8 mouse cellular contexts compared by ENCODE assay signal in genomic region chr8:77490095-77490781, GRCm38 (mm10). TPM values are rescaled to one million over a fixed set of nuclear protein-coding genes. Genes with fewer than 3 reads are reported as not detected.
A peak's percentile ranks its signal among the peaks of the same experiment; 100 is the strongest.
DNase-seq lines count a peak whose midpoint lies in the region; ATAC-seq and TF ChIP-seq lines count a peak whose summit lies in the region.

No protein-coding gene starts in this region.

- H3K9ac ChIP-seq in heart, embryonic 14.5 days (ENCODE audit: low read length) = no peak overlapping the region; the same call in 1 of the 2 replicates
- no peak overlapping the region for H3K9ac ChIP-seq in limb, embryonic 14.5 days (ENCODE audit: low read depth, low read length, severe bottlenecking)

- no peak for ATAC-seq in heart, embryonic 14.5 days (ENCODE audit: insufficient number of reproducible peaks, insufficient read depth, low FRiP score, low read depth)
- peak; percentile 71 for ATAC-seq in limb, embryonic 14.5 days (ENCODE audit: low FRiP score, low read depth)
- ATAC-seq in monocyte, adult 5-6 weeks (replicated peaks; ENCODE audit: insufficient number of reproducible peaks, low FRiP score, low TSS enrichment, poor library complexity, severe bottlenecking) = no peak

- no peak for TF ChIP-seq CTCF in kidney, adult 2 months (conservative IDR thresholded peaks at IDR 0.05; ENCODE audit: insufficient read depth, insufficient read length, low read depth, low read length)
- TF ChIP-seq CTCF in brain, embryonic 14.5 days (IDR thresholded peaks at IDR 0.05; ENCODE audit: borderline replicate concordance, extremely low read depth, insufficient read depth, insufficient read length) = no peak
- no peak for TF ChIP-seq CTCF in small intestine, adult 2 months (IDR thresholded peaks at IDR 0.05; ENCODE audit: extremely low read depth, insufficient read length, insufficient replicate concordance, low read depth, low read length)

- no peaks in the 10 kb centered on the region for H3K9me3 ChIP-seq in heart, embryonic 14.5 days (ENCODE audit: control insufficient read depth, low read length)
- no peaks in the 10 kb centered on the region for H3K9me3 ChIP-seq in limb, embryonic 14.5 days (ENCODE audit: control insufficient read depth, low read length)

- H3K4me1 ChIP-seq in kidney, adult 2 months (ENCODE audit: control insufficient read depth, insufficient read depth, low read length) = peaks cover 26% of the 10 kb centered on the region; the same call in 1 of the 2 replicates
- peaks cover 44 to 80% of the 10 kb centered on the region in 2 experiments for H3K4me1 ChIP-seq in heart, embryonic 14.5 days (ENCODE audit: control insufficient read depth in 2 of 2, insufficient read depth in 2 of 2, low read length in 2 of 2)
- peaks cover 34% of the 10 kb centered on the region for H3K4me1 ChIP-seq in limb, embryonic 14.5 days (ENCODE audit: control insufficient read depth, insufficient read depth, low read length)
- H3K4me1 ChIP-seq in small intestine, adult 2 months (ENCODE audit: control insufficient read depth, insufficient read depth, insufficient read length, low read length) = peaks cover 7% of the 10 kb centered on the region; the same call in 1 of the 2 replicates

- H3K4me3 ChIP-seq in kidney, adult 2 months (ENCODE audit: insufficient read depth, low read depth, low read length) = no peak overlapping the region
- H3K4me3 ChIP-seq in heart, embryonic 14.5 days (ENCODE audit: control insufficient read depth in 1 of 2, insufficient read depth in 1 of 2, low read depth in 1 of 2, low read length in 2 of 2) = no peak overlapping the region
- no peak overlapping the region for H3K4me3 ChIP-seq in limb, embryonic 14.5 days (replicated peaks; ENCODE audit: low read length)
- H3K4me3 ChIP-seq in small intestine, adult 2 months (ENCODE audit: low read depth, low read length) = no peak overlapping the region

- H3K4me2 ChIP-seq in heart, embryonic 14.5 days (ENCODE audit: low read length) = no peak overlapping the region
- H3K4me2 ChIP-seq in limb, embryonic 14.5 days (replicated peaks; ENCODE audit: low read depth, low read length, severe bottlenecking) = no peak overlapping the region

- peak; percentile 71 for DNase-seq in kidney, adult 2 months
- DNase-seq in kidney, adult 18-20 months = no peak
- DNase-seq in brain, embryonic 14.5 days (ENCODE audit: low read depth) = peak; percentile 23
- DNase-seq in limb, embryonic 14.5 days (ENCODE audit: low spot score) = peak; percentile 77
- no peak for DNase-seq in thymus, postnatal 14 days

- no peaks in the 10 kb centered on the region for H3K27me3 ChIP-seq in kidney, adult 2 months (replicated peaks; ENCODE audit: control insufficient read depth, insufficient read depth, low read length)
- no peaks in the 10 kb centered on the region for H3K27me3 ChIP-seq in heart, embryonic 14.5 days (ENCODE audit: control insufficient read depth, insufficient read depth, low read length)
- no peaks in the 10 kb centered on the region for H3K27me3 ChIP-seq in limb, embryonic 14.5 days (ENCODE audit: control insufficient read depth, insufficient read depth, low read length)
- no peaks in the 10 kb centered on the region for H3K27me3 ChIP-seq in small intestine, adult 2 months (ENCODE audit: control insufficient read depth, insufficient read depth, low read length)

- H3K36me3 ChIP-seq in kidney, adult 2 months (ENCODE audit: control insufficient read depth, insufficient read depth, low read length) = no peaks in the 10 kb centered on the region
- H3K36me3 ChIP-seq in heart, embryonic 14.5 days (ENCODE audit: control insufficient read depth, insufficient read depth, low read length) = no peaks in the 10 kb centered on the region
- no peaks in the 10 kb centered on the region for H3K36me3 ChIP-seq in limb, embryonic 14.5 days (ENCODE audit: control insufficient read depth, insufficient read depth, low read length)
- H3K36me3 ChIP-seq in small intestine, adult 2 months (ENCODE audit: control insufficient read depth, insufficient read depth, low read length) = no peaks in the 10 kb centered on the region

- H3K27ac ChIP-seq in kidney, adult 2 months (ENCODE audit: insufficient read depth, low read depth, low read length) = peak overlapping the region; percentile 34; the same call in 1 of the 2 replicates
- peak overlapping the region; percentile 32 to 54; a peak in 3 of 4 replicates for H3K27ac ChIP-seq in heart, embryonic 14.5 days (replicated peaks in 1 of 2; ENCODE audit: control insufficient read depth in 1 of 2, insufficient read depth in 1 of 2, low read depth in 2 of 2, low read length in 2 of 2)
- H3K27ac ChIP-seq in limb, embryonic 14.5 days (replicated peaks; ENCODE audit: low read depth, low read length) = peak overlapping the region; percentile 38; the same call in 1 of the 2 replicates
- H3K27ac ChIP-seq in small intestine, adult 2 months (ENCODE audit: insufficient read depth, low read depth, low read length) = peak overlapping the region; percentile 81

- no peak for TF ChIP-seq POLR2A in kidney, adult 2 months (IDR thresholded peaks at IDR 0.05; ENCODE audit: low read depth, low read length)
- no peak for TF ChIP-seq POLR2A in brain, embryonic 14.5 days (IDR thresholded peaks at IDR 0.05; ENCODE audit: borderline replicate concordance, extremely low read depth, insufficient read depth, insufficient read length, poor library complexity, severe bottlenecking)
- no peak for TF ChIP-seq POLR2A in limb, embryonic 14.5 days (IDR thresholded peaks at IDR 0.05; ENCODE audit: borderline replicate concordance, extremely low read depth, insufficient read depth, insufficient read length)
- TF ChIP-seq POLR2A in small intestine, adult 2 months (IDR thresholded peaks at IDR 0.05; ENCODE audit: low read depth, low read length) = no peak

- WGBS in kidney, adult 2 months = 39% methylated on average over 4 of the region's 4 CpGs
- 54% methylated on average over 4 of the region's 4 CpGs for WGBS in heart, embryonic 14.5 days
- WGBS in limb, embryonic 14.5 days = 27% methylated on average over 4 of the region's 4 CpGs
- WGBS in small intestine, adult 2 months = 68% methylated on average over 4 of the region's 4 CpGs

RNA-seq across cellular contexts. Expression of gene Arhgap10, which starts 27.5 kb away (rescaled TPM):
- 26.9 and 28.0 TPM in 2 replicates for polyA plus RNA-seq in kidney, adult 2 months (2012; rRNA removed)
- 4.1 and 5.0 TPM in 2 replicates for polyA plus RNA-seq in brain, embryonic 14.5 days (2012; rRNA removed)
- polyA plus RNA-seq in heart, embryonic 14.5 days (2014; fragmentation: Nextera tagmentation; extraction: Ambion mirVana) = 24.2 and 26.2 TPM in 2 replicates
- 23.3 and 25.1 TPM in 2 replicates for polyA plus RNA-seq in limb, embryonic 14.5 days (2012; rRNA removed)
- 28.2 and 29.3 TPM in 2 replicates for polyA plus RNA-seq in limb, embryonic 14.5 days (2014; fragmentation: Nextera tagmentation; extraction: Ambion mirVana)
- 3.4 and 4.0 TPM in 2 replicates for polyA plus RNA-seq in small intestine, adult 2 months (2012; rRNA removed)
- 6.9 to 51.9 TPM (median 11.5 TPM) in 3 replicates for total RNA-seq in monocyte, adult 5-6 weeks (2017)

RNA-seq across cellular contexts. Expression of gene Prmt9, which starts 59.0 kb away (rescaled TPM):
- polyA plus RNA-seq in kidney, adult 2 months (2012; rRNA removed) = 8.0 and 8.2 TPM in 2 replicates
- polyA plus RNA-seq in brain, embryonic 14.5 days (2012; rRNA removed) = 19.7 and 22.6 TPM in 2 replicates
- 14.7 and 16.7 TPM in 2 replicates for polyA plus RNA-seq in heart, embryonic 14.5 days (2014; fragmentation: Nextera tagmentation; extraction: Ambion mirVana)
- polyA plus RNA-seq in limb, embryonic 14.5 days (2012; rRNA removed) = 16.2 and 17.2 TPM in 2 replicates
- 20.4 and 22.0 TPM in 2 replicates for polyA plus RNA-seq in limb, embryonic 14.5 days (2014; fragmentation: Nextera tagmentation; extraction: Ambion mirVana)
- 1.8 and 4.3 TPM in 2 replicates for polyA plus RNA-seq in small intestine, adult 2 months (2012; rRNA removed)
- 33.1 to 41.1 TPM (median 33.2 TPM) in 3 replicates for total RNA-seq in monocyte, adult 5-6 weeks (2017)

Comparison
In these comparisons a context has a peak if more than half of its experiments do, and no peak if none do; other contexts are left out.
1. DNase-seq: peak in kidney, adult 2 months (single experiment), brain, embryonic 14.5 days (single experiment) and limb, embryonic 14.5 days (single experiment); none in kidney, adult 18-20 months (single experiment) and thymus, postnatal 14 days (single experiment).
2. Peak in every context shown above with its lines, with median percentiles within 50 percentile points of each other: H3K27ac ChIP-seq.